Mouse (Mus musculus): ENCODE results near the gene Afmid.
A peak's percentile ranks its signal among the peaks of the same experiment; 100 is the strongest.

Gene Afmid

GRCm38 (mm10) chr11:117796954-117797353, 28.8 kb upstream of the Afmid start:
- DNase-seq: no peak

- DNase-seq: no peak
Observed at GRCm38 (mm10) chr11:117797511-117798159, 28.1 kb upstream of the Afmid start, which contains the start of gene 6030468B19Rik. 6030468B19Rik (plus strand) TSS chr11:117797660.

- no peak for DNase-seq
Observed at GRCm38 (mm10) chr11:117798160-117798541, 27.6 kb upstream of the Afmid start.

GRCm38 (mm10) chr11:117799174-117799573, 26.6 kb upstream of the Afmid start:
- DNase-seq: peak; percentile 88

GRCm38 (mm10) chr11:117800038-117800437, 25.7 kb upstream of the Afmid start:
- no peak for DNase-seq

- DNase-seq: no peak
Observed at GRCm38 (mm10) chr11:117801650-117802049, 24.1 kb upstream of the Afmid start.

- DNase-seq: peak; percentile 92
Observed at GRCm38 (mm10) chr11:117803166-117803688, 22.5 kb upstream of the Afmid start.

GRCm38 (mm10) chr11:117806781-117807180, 18.9 kb upstream of the Afmid start:
- no peak for DNase-seq

GRCm38 (mm10) chr11:117809407-117810311, 16.1 kb upstream of the Afmid start, which contains the start of the genes Gm20708 and Syngr2:
Gm20708 (plus strand) TSS chr11:117809668.
Syngr2 (plus strand) TSS chr11:117809668.
- DNase-seq: peak; percentile 98

GRCm38 (mm10) chr11:117810401-117811046, 15.2 kb upstream of the Afmid start:
- peak; percentile 99 for DNase-seq

GRCm38 (mm10) chr11:117813867-117814266, 11.9 kb upstream of the Afmid start:
- DNase-seq: peak; percentile 93

- peak; percentile 89 for DNase-seq
Observed at GRCm38 (mm10) chr11:117814704-117815366, 10.9 kb upstream of the Afmid start.

GRCm38 (mm10) chr11:117815850-117816249, 9.9 kb upstream of the Afmid start:
- peak; percentile 93 for DNase-seq

- DNase-seq: no peak
Observed at GRCm38 (mm10) chr11:117816389-117816996, 9.2 kb upstream of the Afmid start.

- peak; percentile 99 for DNase-seq
Observed at GRCm38 (mm10) chr11:117819095-117819494, 6.6 kb upstream of the Afmid start.

GRCm38 (mm10) chr11:117820173-117820572, 5.6 kb upstream of the Afmid start:
- no peak for DNase-seq

- DNase-seq: no peak
Observed at GRCm38 (mm10) chr11:117821868-117822267, 3.9 kb upstream of the Afmid start.

- no peak for DNase-seq
Observed at GRCm38 (mm10) chr11:117822728-117823241, 2.9 kb upstream of the Afmid start.

GRCm38 (mm10) chr11:117823411-117823810, 2.3 kb upstream of the Afmid start:
- no peak for DNase-seq

GRCm38 (mm10) chr11:117824060-117824969, 1.4 kb upstream of the Afmid start:
- peak; percentile 98 for DNase-seq

GRCm38 (mm10) chr11:117826164-117826563, 440 bp downstream of the Afmid start:
- DNase-seq: no peak

Data from heart, adult 11 months (tissue).